Mouse (Mus musculus): Measurements from ENCODE around the gene D130043K22Rik.

D130043K22Rik gene

DNA sequence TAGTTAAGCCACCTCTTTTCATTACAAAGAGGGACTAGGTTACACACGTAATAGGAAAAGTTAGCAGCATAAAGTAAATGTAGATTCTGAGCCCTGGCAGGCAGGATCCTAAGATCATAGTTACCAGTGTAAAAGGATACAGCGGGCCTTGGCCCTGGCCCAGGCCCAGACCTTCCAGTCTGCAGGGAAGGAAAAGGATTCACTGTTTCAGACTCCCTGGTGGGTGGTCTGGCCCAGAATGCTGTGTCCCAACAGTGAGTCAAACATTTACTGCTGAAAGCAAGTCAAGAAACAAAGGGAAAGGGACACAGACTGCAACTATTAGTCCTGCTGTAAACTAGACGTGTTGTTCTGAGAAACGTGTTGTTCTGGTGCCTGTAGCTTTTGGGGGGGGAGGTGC lies 100.6 kb downstream of the D130043K22Rik start:
- DNase-seq (ENCODE audit: low spot score in 2 of 2), result no peak

GRCm38 (mm10) chr13:24947158-24947557 lies 102.2 kb downstream of the D130043K22Rik start:
- DNase-seq (ENCODE audit: low spot score in 2 of 2), result no peak

- DNase-seq (ENCODE audit: low spot score in 2 of 2), result no peak
Observed at GRCm38 (mm10) chr13:24948870-24949269, 103.9 kb downstream of the D130043K22Rik start.

Data from spleen, postnatal 36 days (tissue).